Mouse (Mus musculus) thymus, adult 2 months (tissue): ENCODE results near the gene Cela2a.

Experiments
- CTCF ChIP-seq: fragments of 200-500 bp; IDR thresholded peaks from 2 replicates; pipeline ENCODE4 v1.5.1; 2012; ENCODE audit warnings: mild to moderate bottlenecking, control low read depth, low read length, moderate library complexity, borderline replicate concordance; ENCODE audit not compliant: control insufficient read depth, poor library complexity, insufficient read depth; ENCODE audit errors: extremely low read depth
- POLR2A ChIP-seq: fragments of 200-500 bp; IDR thresholded peaks from 2 replicates; pipeline ENCODE4 v1.6.1; 2012; ENCODE audit warnings: mild to moderate bottlenecking, low read length, control low read depth, moderate library complexity; ENCODE audit not compliant: control insufficient read depth, poor library complexity, insufficient read depth; ENCODE audit errors: extremely low read depth

- TF ChIP-seq CTCF (no peak), POLR2A (no peak)
Measured at GRCm38 (mm10) chr4:141816267-141816666, 9.7 kb downstream of the Cela2a start.
